ENCODE assay signal across 26 mouse cellular contexts in the genomic region with DNA sequence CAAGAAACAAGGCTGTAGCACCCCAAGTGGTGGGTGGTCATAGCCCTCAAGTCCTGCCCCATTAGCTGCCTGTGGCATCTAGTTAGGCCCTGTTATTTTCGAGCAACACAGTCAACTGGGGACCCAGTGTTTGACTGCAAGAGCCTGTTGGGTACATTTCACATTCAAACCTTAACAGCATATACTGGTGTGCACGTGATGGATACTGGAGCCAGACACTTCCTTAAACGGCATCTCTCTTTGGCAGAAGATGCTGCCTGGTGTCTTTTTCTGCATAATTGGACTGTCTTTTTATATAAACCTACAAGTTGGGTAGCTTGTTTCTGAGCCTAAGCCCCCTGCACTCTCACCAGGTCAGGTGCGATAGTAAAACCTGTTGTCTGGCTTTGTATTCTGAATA.
DNase-seq lines count a peak whose midpoint lies in the region; ATAC-seq and TF ChIP-seq lines count a peak whose summit lies in the region.
"Had no signal": no experiment of that assay in that cellular context is flagged by ENCODE, and none has a peak within 500 bp of the region (broad histone marks: within the 10 kb centered on the region; RNA-seq: fewer than 3 reads in every experiment).

No protein-coding gene starts in this region.

- DNase-seq in forebrain, embryonic 14.5 days (ENCODE audit: low spot score), result peak; percentile 56
- DNase-seq in forebrain, embryonic 10.5 days (ENCODE audit: extremely low spot score, low spot score), result no peak
- DNase-seq in kidney, postnatal 0 days (ENCODE audit: low spot score), result no peak
- no peak for DNase-seq in kidney, adult 8-10 months
- peak; percentile 84 for DNase-seq in midbrain, embryonic 11.5 days (ENCODE audit: low spot score, missing footprints)
- DNase-seq in midbrain, postnatal 0 days (ENCODE audit: low spot score), result no peak
- DNase-seq in adrenal gland, adult 2 months, result no peak
- DNase-seq: adrenal gland, postnatal 25 days; cerebellum, adult 18-20 months; cerebellum, postnatal 10 days; gastrocnemius, adult 2 months; kidney, adult 9 months; kidney, postnatal 14 days; layer of hippocampus, adult 9-11 months; thymus, postnatal 4 days had no signal

- H3K4me3 ChIP-seq in forebrain, embryonic 14.5 days (ENCODE audit: low read depth, low read length), result no peak overlapping the region
- H3K4me3 ChIP-seq in forebrain, embryonic 10.5 days, result no peak overlapping the region
- no peak overlapping the region for H3K4me3 ChIP-seq in kidney, postnatal 0 days (replicated peaks; ENCODE audit: low read depth, low read length)
- H3K4me3 ChIP-seq in midbrain, embryonic 11.5 days (ENCODE audit: low read depth, low read length), result no peak overlapping the region
- no peak overlapping the region for H3K4me3 ChIP-seq in midbrain, postnatal 0 days (ENCODE audit: low read depth, low read length)
- H3K4me3 ChIP-seq: erythroblast, embryonic 14.5 days; gastrocnemius, adult 2 months; heart, embryonic 10.5 days; heart, embryonic 15.5 days; limb, embryonic 10.5 days; limb, embryonic 15.5 days; midbrain, embryonic 15.5 days; myocyte; neural tube, embryonic 12.5 days had no signal

- 11% methylated on average over 4 of the region's 4 CpGs for WGBS in forebrain, embryonic 14.5 days
- 28% methylated on average over 4 of the region's 4 CpGs for WGBS in forebrain, embryonic 10.5 days
- WGBS in kidney, postnatal 0 days, result 79% methylated on average over 4 of the region's 4 CpGs
- WGBS in midbrain, embryonic 11.5 days, result 47% methylated on average over 4 of the region's 4 CpGs
- 47% methylated on average over 4 of the region's 4 CpGs for WGBS in midbrain, postnatal 0 days

- H3K9ac ChIP-seq in forebrain, embryonic 14.5 days (ENCODE audit: low read length), result no peak overlapping the region
- no peak overlapping the region for H3K9ac ChIP-seq in kidney, postnatal 0 days (ENCODE audit: low read depth, low read length)
- H3K9ac ChIP-seq in midbrain, embryonic 11.5 days (ENCODE audit: low read length), result no peak overlapping the region
- no peak overlapping the region for H3K9ac ChIP-seq in midbrain, postnatal 0 days (replicated peaks; ENCODE audit: low read length, poor library complexity, severe bottlenecking)
- H3K9ac ChIP-seq: heart, embryonic 15.5 days; limb, embryonic 15.5 days; midbrain, embryonic 15.5 days; neural tube, embryonic 12.5 days had no signal

- no peaks in the 10 kb centered on the region for H3K9me3 ChIP-seq in forebrain, embryonic 14.5 days (replicated peaks; ENCODE audit: control insufficient read depth, low read length)
- no peaks in the 10 kb centered on the region for H3K9me3 ChIP-seq in forebrain, embryonic 10.5 days
- no peaks in the 10 kb centered on the region for H3K9me3 ChIP-seq in kidney, postnatal 0 days (replicated peaks; ENCODE audit: low read length)
- H3K9me3 ChIP-seq in midbrain, embryonic 11.5 days (ENCODE audit: control insufficient read depth, low read length), result no peaks in the 10 kb centered on the region
- H3K9me3 ChIP-seq in midbrain, postnatal 0 days (ENCODE audit: low read length), result no peaks in the 10 kb centered on the region
- H3K9me3 ChIP-seq: heart, embryonic 10.5 days; heart, embryonic 15.5 days; limb, embryonic 10.5 days; limb, embryonic 15.5 days; midbrain, embryonic 15.5 days; neural tube, embryonic 12.5 days had no signal

- 0 out of 2 replicates have a peak, but pooled peaks cover 3% of the 10 kb centered on the region for H3K27me3 ChIP-seq in forebrain, embryonic 14.5 days (replicated peaks; ENCODE audit: control insufficient read depth, insufficient read depth, low read length)
- peaks cover 87% of the 10 kb centered on the region for H3K27me3 ChIP-seq in forebrain, embryonic 10.5 days (ENCODE audit: poor library complexity, severe bottlenecking)
- H3K27me3 ChIP-seq in kidney, postnatal 0 days (ENCODE audit: insufficient read depth, low read length), result no peaks in the 10 kb centered on the region
- H3K27me3 ChIP-seq in midbrain, embryonic 11.5 days (ENCODE audit: control insufficient read depth, insufficient read depth, low read length), result peaks cover 2% of the 10 kb centered on the region; the same call in 1 of the 2 replicates
- no peaks in the 10 kb centered on the region; the same call in 1 of the 2 replicates for H3K27me3 ChIP-seq in midbrain, postnatal 0 days (ENCODE audit: insufficient read depth, low read length)
- H3K27me3 ChIP-seq: heart, embryonic 15.5 days; limb, embryonic 15.5 days; neural tube, embryonic 12.5 days had no signal

- no peak for ATAC-seq in forebrain, embryonic 14.5 days
- no peak for ATAC-seq in kidney, postnatal 0 days (replicated peaks; ENCODE audit: low FRiP score, low read depth)
- no peak for ATAC-seq in midbrain, embryonic 11.5 days (ENCODE audit: low FRiP score)
- no peak for ATAC-seq in midbrain, postnatal 0 days (ENCODE audit: low FRiP score)
- ATAC-seq: intestine, embryonic 16.5 days; lung, postnatal 0 days; midbrain, embryonic 15.5 days had no signal

- peak; percentile 29; the same call in 1 of the 2 replicates for TF ChIP-seq CTCF in kidney, postnatal 0 days (IDR thresholded peaks at IDR 0.05; ENCODE audit: low read depth)
- TF ChIP-seq CTCF in midbrain, postnatal 0 days (IDR thresholded peaks at IDR 0.05), result no peak; the same call in 1 of the 2 replicates

- no peaks in the 10 kb centered on the region for H3K36me3 ChIP-seq in forebrain, embryonic 14.5 days (ENCODE audit: control insufficient read depth, insufficient read depth, low read length)
- no peaks in the 10 kb centered on the region for H3K36me3 ChIP-seq in forebrain, embryonic 10.5 days (replicated peaks)
- H3K36me3 ChIP-seq in kidney, postnatal 0 days (ENCODE audit: insufficient read depth, low read length), result no peaks in the 10 kb centered on the region
- H3K36me3 ChIP-seq in midbrain, embryonic 11.5 days (ENCODE audit: control insufficient read depth, insufficient read depth, low read length), result no peaks in the 10 kb centered on the region
- no peaks in the 10 kb centered on the region for H3K36me3 ChIP-seq in midbrain, postnatal 0 days (ENCODE audit: insufficient read depth, low read length)
- H3K36me3 ChIP-seq: heart, embryonic 10.5 days; heart, embryonic 15.5 days; limb, embryonic 10.5 days; limb, embryonic 15.5 days; midbrain, embryonic 15.5 days; neural tube, embryonic 12.5 days had no signal

- peaks cover 7% of the 10 kb centered on the region; the same call in 1 of the 2 replicates for H3K4me1 ChIP-seq in forebrain, embryonic 14.5 days (ENCODE audit: control insufficient read depth, insufficient read depth, low read length)
- H3K4me1 ChIP-seq in forebrain, embryonic 10.5 days, result peaks cover 29% of the 10 kb centered on the region
- no peaks in the 10 kb centered on the region for H3K4me1 ChIP-seq in kidney, postnatal 0 days (replicated peaks; ENCODE audit: insufficient read depth, low read length)
- peaks cover 10% of the 10 kb centered on the region; the same call in 1 of the 2 replicates for H3K4me1 ChIP-seq in midbrain, embryonic 11.5 days (ENCODE audit: control insufficient read depth, insufficient read depth, low read length)
- H3K4me1 ChIP-seq in midbrain, postnatal 0 days (ENCODE audit: insufficient read depth, low read length), result no peaks in the 10 kb centered on the region
- H3K4me1 ChIP-seq: heart, embryonic 10.5 days; heart, embryonic 15.5 days; limb, embryonic 15.5 days; midbrain, embryonic 15.5 days; neural tube, embryonic 12.5 days had no signal

- no peak overlapping the region for H3K27ac ChIP-seq in forebrain, embryonic 14.5 days (ENCODE audit: low read depth, low read length)
- no peak overlapping the region for H3K27ac ChIP-seq in forebrain, embryonic 10.5 days
- no peak overlapping the region for H3K27ac ChIP-seq in kidney, postnatal 0 days
- no peak overlapping the region for H3K27ac ChIP-seq in midbrain, embryonic 11.5 days (ENCODE audit: low read depth, low read length)
- H3K27ac ChIP-seq in midbrain, postnatal 0 days (ENCODE audit: low read depth, low read length), result no peak overlapping the region
- H3K27ac ChIP-seq: gastrocnemius, adult 2 months; heart, embryonic 10.5 days; heart, embryonic 15.5 days; limb, embryonic 10.5 days; limb, embryonic 15.5 days; macrophage; midbrain, embryonic 15.5 days; neural tube, embryonic 12.5 days had no signal

- H3K4me2 ChIP-seq in forebrain, embryonic 14.5 days (ENCODE audit: low read length), result no peak overlapping the region
- no peak overlapping the region for H3K4me2 ChIP-seq in kidney, postnatal 0 days (ENCODE audit: low read length)
- H3K4me2 ChIP-seq in midbrain, embryonic 11.5 days, result no peak overlapping the region
- no peak overlapping the region for H3K4me2 ChIP-seq in midbrain, postnatal 0 days (ENCODE audit: low read depth, low read length, poor library complexity, severe bottlenecking)
- H3K4me2 ChIP-seq: heart, embryonic 15.5 days; limb, embryonic 15.5 days; midbrain, embryonic 15.5 days; neural tube, embryonic 12.5 days had no signal

Comparison
In these comparisons a context has a peak if more than half of its experiments do, and no peak if none do; other contexts are left out.
1. DNase-seq: peak in forebrain, embryonic 14.5 days (single experiment) and midbrain, embryonic 11.5 days (single experiment); none in forebrain, embryonic 10.5 days (single experiment), kidney, postnatal 0 days (single experiment), kidney, adult 8-10 months (0 of 2), midbrain, postnatal 0 days (single experiment) and adrenal gland, adult 2 months (single experiment).